Mouse (Mus musculus): ENCODE measurements around the gene Cage1. TPM values are rescaled to one million over a fixed set of nuclear protein-coding genes. Genes with fewer than 3 reads are reported as not detected.

The Cage1 gene
- polyA plus RNA-seq (2015; fragmentation: Nextera tagmentation; extraction: Ambion mirVana) = 1.5 and 1.6 TPM in 2 replicates

- Histone ChIP-seq H3K4me2 (replicated peaks) (peak within 1 kb of the TSS; percentile 87), H3K36me3 (peaks cover 22% of the 10 kb centered on the region), H3K4me1 (peaks cover 17% of the 10 kb centered on the region), H3K9ac (peak within 1 kb of the TSS; percentile 80), H3K9me3 (replicated peaks) (no peaks in the 10 kb centered on the region), H3K4me3 (replicated peaks) (peak within 1 kb of the TSS; percentile 84), H3K27ac (replicated peaks) (peak within 1 kb of the TSS; percentile 83), H3K27me3 (no peaks in the 10 kb centered on the region)
- WGBS = under 1% methylated on average over 47 of the region's 47 CpGs
- ATAC-seq (ENCODE audit: insufficient number of reproducible peaks, low FRiP score, low TSS enrichment, low read depth) = peak; percentile 92
Observed at GRCm38 (mm10) chr13:38037044-38037687, at the start of gene Cage1. Cage1 (minus strand) TSS chr13:38037069.

- Histone ChIP-seq H3K4me3 (replicated peaks) (no peak overlapping the region), H3K27ac (replicated peaks) (peak overlapping the region; percentile 75), H3K4me2 (replicated peaks) (peak overlapping the region; percentile 15; the same call in 1 of the 2 replicates), H3K9ac (no peak overlapping the region), H3K4me1 (peaks cover 14% of the 10 kb centered on the region), H3K27me3 (no peaks in the 10 kb centered on the region), H3K36me3 (no peaks in the 10 kb centered on the region), H3K9me3 (replicated peaks) (no peaks in the 10 kb centered on the region)
- ATAC-seq (ENCODE audit: insufficient number of reproducible peaks, low FRiP score, low TSS enrichment, low read depth) = no peak
- 75% methylated on average over 7 of the region's 7 CpGs for WGBS
Observed at GRCm38 (mm10) chr13:38081161-38081560, 44.3 kb upstream of the Cage1 start.

- Histone ChIP-seq H3K4me1 (peaks cover 14% of the 10 kb centered on the region), H3K4me3 (replicated peaks) (no peak overlapping the region), H3K27me3 (no peaks in the 10 kb centered on the region), H3K36me3 (no peaks in the 10 kb centered on the region), H3K27ac (replicated peaks) (peak overlapping the region; percentile 75), H3K9ac (no peak overlapping the region), H3K9me3 (replicated peaks) (no peaks in the 10 kb centered on the region), H3K4me2 (replicated peaks) (peak overlapping the region; percentile 15; the same call in 1 of the 2 replicates)
- no peak for ATAC-seq (ENCODE audit: insufficient number of reproducible peaks, low FRiP score, low TSS enrichment, low read depth)
- 63% methylated on average over 14 of the region's 14 CpGs for WGBS
Observed at GRCm38 (mm10) chr13:38080725-38081124, 43.9 kb upstream of the Cage1 start.

GRCm38 (mm10) chr13:38080014-38080413, 43.1 kb upstream of the Cage1 start:
- peaks cover 14% of the 10 kb centered on the region for H3K4me1 ChIP-seq
- H3K4me3 ChIP-seq (replicated peaks) = no peak overlapping the region
- H3K9me3 ChIP-seq (replicated peaks) = no peaks in the 10 kb centered on the region
- no peaks in the 10 kb centered on the region for H3K36me3 ChIP-seq
- peak overlapping the region; percentile 75 for H3K27ac ChIP-seq (replicated peaks)
- H3K27me3 ChIP-seq = no peaks in the 10 kb centered on the region
- H3K9ac ChIP-seq = no peak overlapping the region
- ATAC-seq (ENCODE audit: insufficient number of reproducible peaks, low FRiP score, low TSS enrichment, low read depth) = no peak
- WGBS = 35% methylated on average over 9 of the region's 9 CpGs
- no peak overlapping the region for H3K4me2 ChIP-seq (replicated peaks)

GRCm38 (mm10) chr13:38079366-38079765, 42.5 kb upstream of the Cage1 start:
- WGBS = 69% methylated on average over 5 of the region's 5 CpGs

GRCm38 (mm10) chr13:38078836-38079235, 42.0 kb upstream of the Cage1 start:
- Histone ChIP-seq H3K27ac (replicated peaks) (no peak overlapping the region), H3K9ac (no peak overlapping the region), H3K36me3 (no peaks in the 10 kb centered on the region), H3K9me3 (replicated peaks) (no peaks in the 10 kb centered on the region), H3K27me3 (no peaks in the 10 kb centered on the region), H3K4me3 (replicated peaks) (no peak overlapping the region), H3K4me2 (replicated peaks) (no peak overlapping the region), H3K4me1 (peaks cover 14% of the 10 kb centered on the region)
- ATAC-seq (ENCODE audit: insufficient number of reproducible peaks, low FRiP score, low TSS enrichment, low read depth) = no peak
- WGBS = 35% methylated on average over 6 of the region's 6 CpGs

More at GRCm38 (mm10) chr13:38079366-38079765, 42.5 kb upstream of the Cage1 start:
- Histone ChIP-seq H3K4me3 (replicated peaks) (no peak overlapping the region), H3K36me3 (no peaks in the 10 kb centered on the region), H3K9ac (no peak overlapping the region), H3K4me1 (peaks cover 14% of the 10 kb centered on the region), H3K9me3 (replicated peaks) (no peaks in the 10 kb centered on the region), H3K4me2 (replicated peaks) (no peak overlapping the region), H3K27ac (replicated peaks) (peak overlapping the region; percentile 44; the same call in 1 of the 2 replicates), H3K27me3 (no peaks in the 10 kb centered on the region)
- no peak for ATAC-seq (ENCODE audit: insufficient number of reproducible peaks, low FRiP score, low TSS enrichment, low read depth)

- no peak overlapping the region for H3K9ac ChIP-seq
- H3K4me3 ChIP-seq (replicated peaks) = no peak overlapping the region
- H3K27me3 ChIP-seq = no peaks in the 10 kb centered on the region
- 19% methylated on average over 11 of the region's 11 CpGs for WGBS
- H3K4me2 ChIP-seq (replicated peaks) = peak overlapping the region; percentile 21; the same call in 1 of the 2 replicates
- H3K36me3 ChIP-seq = no peaks in the 10 kb centered on the region
- H3K9me3 ChIP-seq (replicated peaks) = no peaks in the 10 kb centered on the region
- H3K27ac ChIP-seq (replicated peaks) = no peak overlapping the region
- peaks cover 8% of the 10 kb centered on the region for H3K4me1 ChIP-seq
- no peak for ATAC-seq (ENCODE audit: insufficient number of reproducible peaks, low FRiP score, low TSS enrichment, low read depth)
Observed at GRCm38 (mm10) chr13:38077113-38077512, 40.2 kb upstream of the Cage1 start.

GRCm38 (mm10) chr13:38074404-38074803, 37.5 kb upstream of the Cage1 start:
- no peak overlapping the region for H3K4me3 ChIP-seq (replicated peaks)
- peaks cover 8% of the 10 kb centered on the region for H3K4me1 ChIP-seq
- no peak overlapping the region for H3K27ac ChIP-seq (replicated peaks)
- no peaks in the 10 kb centered on the region for H3K9me3 ChIP-seq (replicated peaks)
- no peak overlapping the region for H3K4me2 ChIP-seq (replicated peaks)
- no peaks in the 10 kb centered on the region for H3K36me3 ChIP-seq
- H3K9ac ChIP-seq = no peak overlapping the region
- no peak for ATAC-seq (ENCODE audit: insufficient number of reproducible peaks, low FRiP score, low TSS enrichment, low read depth)
- 61% methylated on average over 5 of the region's 5 CpGs for WGBS
- H3K27me3 ChIP-seq = no peaks in the 10 kb centered on the region

- H3K27ac ChIP-seq (replicated peaks) = no peak overlapping the region
- 82% methylated on average over 18 of the region's 18 CpGs for WGBS
- no peaks in the 10 kb centered on the region for H3K27me3 ChIP-seq
- no peak overlapping the region for H3K4me2 ChIP-seq (replicated peaks)
- no peak overlapping the region for H3K9ac ChIP-seq
- no peak overlapping the region for H3K4me3 ChIP-seq (replicated peaks)
- ATAC-seq (ENCODE audit: insufficient number of reproducible peaks, low FRiP score, low TSS enrichment, low read depth) = no peak
- no peaks in the 10 kb centered on the region for H3K9me3 ChIP-seq (replicated peaks)
- H3K4me1 ChIP-seq = peaks cover 8% of the 10 kb centered on the region
- no peaks in the 10 kb centered on the region for H3K36me3 ChIP-seq
Observed at GRCm38 (mm10) chr13:38073374-38074307, 36.8 kb upstream of the Cage1 start.

GRCm38 (mm10) chr13:38070945-38071344, 34.1 kb upstream of the Cage1 start:
- no peak; the same call in 1 of the 2 replicates for ATAC-seq (ENCODE audit: insufficient number of reproducible peaks, low FRiP score, low TSS enrichment, low read depth)
- Histone ChIP-seq H3K27ac (replicated peaks) (peak overlapping the region; percentile 48; the same call in 1 of the 2 replicates), H3K9ac (no peak overlapping the region), H3K4me2 (replicated peaks) (no peak overlapping the region), H3K9me3 (replicated peaks) (no peaks in the 10 kb centered on the region), H3K36me3 (no peaks in the 10 kb centered on the region), H3K4me3 (replicated peaks) (no peak overlapping the region), H3K27me3 (no peaks in the 10 kb centered on the region), H3K4me1 (no peaks in the 10 kb centered on the region)
- 55% methylated on average over 4 of the region's 4 CpGs for WGBS

All from embryonic facial prominence, embryonic 15.5 days (tissue).